Mouse (Mus musculus) bone marrow macrophage, adult 2 months (primary cell): Measurements from ENCODE around the gene Aqp11.

Experiments used
- CTCF ChIP-seq: IDR thresholded peaks from 2 replicates; pipeline ENCODE4 v1.5.1; 2012; ENCODE audit warnings: low read depth, mild to moderate bottlenecking, low read length, moderate library complexity
- POLR2A ChIP-seq: IDR thresholded peaks from 2 replicates; pipeline ENCODE4 v1.6.1; 2012; ENCODE audit warnings: mild to moderate bottlenecking, low read depth, low read length, borderline replicate concordance

GRCm38 (mm10) chr7:97747787-97748497 is 9.9 kb upstream of the Aqp11 start:
- TF ChIP-seq CTCF (peak; percentile 67; the same call in 1 of the 2 replicates), POLR2A (no peak)
